Mouse (Mus musculus) bone marrow, adult 2 months (tissue): ENCODE measurements at regions not wholly inside any gene's neighbourhood (a gene's known extent, or its start where the extent isn't known, plus 50 kb on each side); places are given as distances from the start of the nearest gene placed in this dataset.

Experiments used
- H3K27ac ChIP-seq: fragments of 200-500 bp; 2 replicates; pipeline ENCODE4 v1.5.1; 2012; ENCODE audit warnings: low read depth, mild to moderate bottlenecking, control low read depth, inconsistent platforms, low read length; ENCODE audit not compliant: control insufficient read depth, poor library complexity, insufficient read depth
- H3K4me1 ChIP-seq: fragments of 200-500 bp; 2 replicates; pipeline ENCODE4 v1.6.1; 2011; ENCODE audit warnings: low read length; ENCODE audit not compliant: control insufficient read depth, insufficient read depth
- H3K4me3 ChIP-seq: fragments of 200-500 bp; replicated peaks from 2 replicates; pipeline ENCODE3; 2011; ENCODE audit warnings: mild to moderate bottlenecking, low read depth, low read length, control low read depth; ENCODE audit not compliant: control insufficient read depth
- CTCF ChIP-seq: fragments of 200-500 bp; IDR thresholded peaks from 2 replicates; pipeline ENCODE4 v1.5.1; 2011; ENCODE audit warnings: low read length, control low read depth; ENCODE audit not compliant: control insufficient read depth, insufficient read depth
- POLR2A ChIP-seq: fragments of 200-500 bp; IDR thresholded peaks from 2 replicates; pipeline ENCODE4 v1.6.1; 2011; ENCODE audit warnings: low read depth, mild to moderate bottlenecking, control low read depth, low read length, borderline replicate concordance; ENCODE audit not compliant: control insufficient read depth
- WGBS: fragments of 180-500 bp; shearing (Covaris S2); methylation state at CpG from one replicate; pipeline ENCODE4 v1.1.7; 2018; 5-methylcytosine and 5-hydroxymethylcytosine counted together

DNA sequence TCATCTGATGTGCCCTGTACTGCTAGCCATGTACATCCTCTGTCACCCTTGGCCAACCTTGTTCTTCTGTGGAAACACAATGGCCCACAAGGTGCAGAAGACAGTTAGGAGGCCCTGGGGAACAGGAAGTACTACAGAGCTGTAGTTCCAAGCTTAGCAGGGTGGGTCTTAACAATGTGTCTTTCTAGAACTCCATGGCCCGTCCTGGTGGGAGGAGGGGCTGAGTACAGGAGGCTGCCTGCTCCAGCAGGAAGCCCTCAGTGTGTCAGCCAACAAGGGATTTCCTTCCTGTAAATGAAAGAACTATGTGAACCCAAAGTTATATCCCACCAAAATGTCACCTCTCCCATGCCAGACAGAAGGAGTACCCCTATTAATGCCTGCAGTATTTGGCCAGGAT, 190.4 kb downstream of the Gm10260 start:
- Histone ChIP-seq H3K4me1 (no peaks in the 10 kb centered on the region; the same call in 1 of the 2 replicates), H3K27ac (no peak overlapping the region), H3K4me3 (no peak overlapping the region)
- TF ChIP-seq CTCF = no peak
- no peak for TF ChIP-seq POLR2A
- 8% methylated on average over 1 of the region's 1 CpGs for WGBS

GRCm38 (mm10) chr13:97567632-97568031, 192.8 kb downstream of the Gm10260 start:
- WGBS = 57% methylated on average over 3 of the region's 3 CpGs
- no peak overlapping the region for H3K27ac ChIP-seq
- no peak for TF ChIP-seq CTCF
- H3K4me1 ChIP-seq = no peaks in the 10 kb centered on the region; the same call in 1 of the 2 replicates
- no peak overlapping the region for H3K4me3 ChIP-seq

DNA sequence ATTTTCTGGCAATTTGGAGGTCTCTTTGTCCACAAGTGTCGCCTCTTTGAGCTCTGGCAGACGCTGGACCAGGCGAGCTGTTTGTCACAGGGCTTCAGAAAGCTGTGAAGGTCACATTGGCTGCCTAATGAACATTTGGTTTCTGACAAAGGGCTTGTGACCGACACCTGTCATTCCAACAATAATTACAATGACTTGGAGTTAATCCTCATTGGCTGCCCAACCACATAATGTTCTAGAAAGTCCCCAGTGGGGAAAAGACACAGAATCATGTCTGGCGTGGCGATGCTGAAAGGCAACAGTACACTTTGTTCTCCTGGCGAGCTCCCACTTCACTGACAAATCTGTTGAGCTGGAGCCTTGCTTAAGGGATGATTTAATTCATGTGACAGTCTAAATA, 194.4 kb downstream of the Gm10260 start:
- Histone ChIP-seq H3K4me1 (no peaks in the 10 kb centered on the region; the same call in 1 of the 2 replicates), H3K4me3 (no peak overlapping the region), H3K27ac (no peak overlapping the region)
- whole genome bisulfite sequencing = 76% methylated on average over 7 of the region's 7 CpGs
- TF ChIP-seq CTCF = no peak
- TF ChIP-seq POLR2A = no peak

GRCm38 (mm10) chr13:97562241-97562640, 198.2 kb downstream of the Gm10260 start:
- Histone ChIP-seq H3K4me3 (no peak overlapping the region), H3K27ac (no peak overlapping the region), H3K4me1 (no peaks in the 10 kb centered on the region; the same call in 1 of the 2 replicates)
- 79% methylated on average over 6 of the region's 6 CpGs for WGBS
- TF ChIP-seq POLR2A (no peak), CTCF (no peak)

- no peak overlapping the region for H3K4me3 ChIP-seq
- H3K27ac ChIP-seq = no peak overlapping the region
- no peaks in the 10 kb centered on the region; the same call in 1 of the 2 replicates for H3K4me1 ChIP-seq
- no peak for TF ChIP-seq CTCF
- WGBS = 51% methylated on average over 1 of the region's 1 CpGs
Measured at GRCm38 (mm10) chr13:97560789-97561188, 199.6 kb downstream of the Gm10260 start.

DNA sequence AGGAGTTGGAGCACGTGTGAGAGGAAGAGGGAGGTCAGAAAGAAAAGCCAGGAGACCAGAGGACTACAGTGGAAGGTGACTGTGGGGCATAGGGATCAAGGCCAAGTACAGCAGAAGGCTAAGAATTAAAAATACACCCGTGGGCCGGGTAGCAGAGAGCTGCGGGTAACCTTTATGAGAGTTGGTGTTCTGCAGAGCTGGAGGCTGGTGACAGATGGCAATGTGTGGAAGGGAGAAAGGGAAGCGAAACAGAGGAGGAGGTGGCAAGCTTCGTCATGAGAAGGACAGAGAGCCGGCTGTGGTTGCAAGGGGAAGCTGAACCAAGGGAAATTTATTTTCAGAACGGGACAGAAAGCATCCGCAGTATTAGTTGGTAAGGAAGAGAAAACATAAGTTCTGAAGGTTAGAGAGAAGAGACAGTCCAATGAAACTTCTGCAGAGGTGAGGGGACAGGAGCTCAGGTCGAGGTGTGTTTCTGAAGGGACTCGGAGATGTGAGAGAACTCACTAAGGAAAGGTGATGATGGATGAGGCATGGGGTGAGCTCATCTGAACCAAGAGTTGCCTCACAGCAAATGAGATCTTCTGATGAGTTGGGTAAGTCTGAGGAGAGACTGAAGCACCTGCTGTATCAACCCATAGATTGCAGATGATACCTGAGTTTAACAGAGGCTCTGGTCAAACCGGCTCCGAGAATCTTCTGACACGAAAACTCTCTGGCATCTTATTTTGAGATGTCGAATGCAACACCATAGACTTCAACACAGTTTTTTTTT, 200.6 kb downstream of the Gm10260 start:
- no peak overlapping the region for H3K4me3 ChIP-seq
- H3K4me1 ChIP-seq = no peaks in the 10 kb centered on the region; the same call in 1 of the 2 replicates
- no peak for TF ChIP-seq CTCF
- H3K27ac ChIP-seq = peak overlapping the region; percentile 58
- WGBS = 27% methylated on average over 15 of the region's 15 CpGs

DNA sequence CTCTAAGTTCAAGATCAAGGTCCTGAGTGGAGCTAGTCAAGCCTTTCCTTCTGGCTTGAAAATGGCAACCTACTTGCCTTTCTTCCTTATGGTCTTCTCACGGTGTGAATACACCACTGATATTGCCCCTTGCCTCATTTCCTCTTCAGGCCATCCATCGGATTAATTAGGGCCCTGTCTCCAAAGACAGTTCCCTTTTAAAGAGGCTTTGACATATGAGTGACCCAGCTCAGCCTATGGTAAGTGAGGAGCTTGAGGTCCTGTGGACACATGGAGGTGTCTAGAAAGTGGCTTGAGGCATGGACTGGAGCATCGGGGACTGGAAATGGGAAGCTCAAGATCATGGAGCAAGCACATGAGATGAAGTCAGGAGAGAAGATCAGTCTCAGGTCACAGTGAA, 201.5 kb downstream of the Gm10260 start:
- 55% methylated on average over 3 of the region's 3 CpGs for WGBS
- Histone ChIP-seq H3K4me3 (no peak overlapping the region), H3K4me1 (no peaks in the 10 kb centered on the region; the same call in 1 of the 2 replicates), H3K27ac (peak overlapping the region; percentile 51; the same call in 1 of the 2 replicates)
- TF ChIP-seq POLR2A = no peak
- TF ChIP-seq CTCF = no peak

GRCm38 (mm10) chr13:97555312-97555711, 205.1 kb downstream of the Gm10260 start:
- H3K4me3 ChIP-seq = no peak overlapping the region
- no peak overlapping the region for H3K27ac ChIP-seq
- WGBS = 83% methylated on average over 3 of the region's 3 CpGs
- H3K4me1 ChIP-seq = no peaks in the 10 kb centered on the region; the same call in 1 of the 2 replicates
- TF ChIP-seq CTCF = no peak
- no peak for TF ChIP-seq POLR2A

GRCm38 (mm10) chr13:97554601-97555000, 205.8 kb downstream of the Gm10260 start:
- Histone ChIP-seq H3K4me3 (no peak overlapping the region), H3K27ac (no peak overlapping the region), H3K4me1 (no peaks in the 10 kb centered on the region; the same call in 1 of the 2 replicates)
- WGBS = 78% methylated on average over 5 of the region's 5 CpGs
- TF ChIP-seq POLR2A = no peak
- TF ChIP-seq CTCF = no peak
